Mouse (Mus musculus): ENCODE measurements around the gene Aim2.
"Not testable (repeated sequence)": the region's sequence is repeated elsewhere in the genome, so short reads cannot be mapped to it uniquely, and the experiment has no call there.

Gene Aim2

DNA sequence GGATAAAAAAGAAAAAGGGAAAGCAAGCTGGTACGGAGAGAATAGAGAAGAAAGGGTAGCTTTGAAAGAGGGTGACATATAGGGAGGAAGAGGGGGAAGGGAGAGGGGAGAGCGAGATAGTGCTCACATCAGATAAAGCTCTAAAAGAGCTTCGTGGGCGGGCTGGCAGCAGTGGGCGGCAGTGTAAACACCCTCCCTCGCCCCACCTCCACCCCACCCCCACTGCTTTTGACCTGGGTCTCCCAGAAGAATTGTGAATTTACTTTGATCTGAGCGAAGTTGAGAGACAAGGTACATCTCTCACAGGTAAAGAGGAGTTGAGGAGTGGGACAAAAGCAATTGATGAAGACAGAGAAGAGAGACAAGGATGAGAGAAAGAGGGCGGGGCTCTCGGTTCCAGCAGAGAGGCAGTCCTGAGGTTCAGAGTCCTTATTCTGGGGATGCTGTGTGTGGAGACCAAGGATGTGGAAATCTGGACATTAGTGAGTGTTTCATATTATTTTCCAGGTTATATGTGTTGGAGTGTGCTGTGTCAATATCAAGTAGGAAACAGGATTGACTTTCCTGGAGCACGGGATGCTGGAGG, at the start of gene Aim2:
Gene Aim2 (plus strand): TSS at position 508 of the 586 bp plus-strand sequence.
- DNase-seq: no peak

DNA sequence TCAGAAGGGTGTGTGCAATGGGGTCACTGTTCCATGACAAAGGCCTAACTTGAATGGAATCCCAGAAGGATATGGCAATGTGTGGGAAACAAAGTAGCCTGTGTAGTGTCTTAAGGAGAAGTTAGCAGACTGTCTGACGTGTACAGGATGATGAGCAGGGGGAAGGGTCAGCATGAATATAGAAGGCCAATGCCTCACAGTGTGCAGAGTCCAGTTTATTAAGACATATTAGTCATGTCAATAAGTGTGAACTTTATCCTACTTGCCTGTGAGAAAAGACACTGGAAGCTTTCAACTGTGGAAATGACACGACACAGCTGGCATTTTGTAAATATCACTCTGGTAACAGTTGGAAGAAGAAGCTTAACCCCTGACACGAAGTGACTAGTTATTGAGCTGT, 47.9 kb upstream of the Aim2 start:
- DNase-seq: not testable (repeated sequence)

DNA sequence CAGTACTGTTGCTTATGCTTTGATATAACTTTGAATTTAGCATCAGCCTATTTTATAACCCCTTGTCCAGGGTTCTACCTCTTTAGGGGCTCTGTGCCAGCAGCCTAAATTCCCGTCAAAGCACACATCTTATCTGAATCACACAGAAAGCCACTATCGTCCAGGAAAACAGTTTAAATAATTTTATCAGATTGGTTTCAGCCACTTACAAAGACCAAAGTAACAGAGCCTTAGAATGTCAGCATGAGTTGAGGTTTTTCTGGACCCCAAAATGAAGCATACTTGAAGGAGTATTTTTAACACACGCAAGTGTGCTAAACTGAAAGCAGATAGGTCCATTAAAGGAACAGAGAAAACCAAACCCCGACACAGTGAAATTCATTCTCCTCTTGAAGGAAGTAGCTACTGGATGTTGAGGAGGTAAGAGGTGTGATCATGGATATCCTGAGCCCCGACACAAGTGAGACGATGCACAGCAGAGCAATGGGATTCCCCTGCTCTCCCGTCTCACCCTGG, 37.1 kb upstream of the Aim2 start:
- DNase-seq: not testable (repeated sequence)

DNA sequence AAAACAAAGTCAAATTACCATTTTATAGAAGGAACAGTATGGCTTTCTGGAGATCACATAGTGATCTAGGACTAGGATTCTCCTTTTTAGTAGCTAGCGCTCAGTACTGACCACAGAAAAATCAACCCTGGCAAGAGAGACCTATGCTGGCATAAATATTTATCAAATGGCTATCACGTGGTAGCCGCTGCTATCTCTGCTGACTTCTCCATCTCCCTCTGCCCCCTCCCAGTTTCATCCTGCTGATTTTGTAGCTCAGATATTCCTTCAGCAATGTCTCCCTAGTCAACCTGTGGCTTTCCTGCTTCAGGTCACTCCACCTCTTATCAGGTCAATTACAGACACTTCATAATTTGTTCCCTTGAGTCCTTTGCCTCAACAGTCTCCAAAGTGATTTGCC, 35.0 kb upstream of the Aim2 start:
- no peak for DNase-seq

DNA sequence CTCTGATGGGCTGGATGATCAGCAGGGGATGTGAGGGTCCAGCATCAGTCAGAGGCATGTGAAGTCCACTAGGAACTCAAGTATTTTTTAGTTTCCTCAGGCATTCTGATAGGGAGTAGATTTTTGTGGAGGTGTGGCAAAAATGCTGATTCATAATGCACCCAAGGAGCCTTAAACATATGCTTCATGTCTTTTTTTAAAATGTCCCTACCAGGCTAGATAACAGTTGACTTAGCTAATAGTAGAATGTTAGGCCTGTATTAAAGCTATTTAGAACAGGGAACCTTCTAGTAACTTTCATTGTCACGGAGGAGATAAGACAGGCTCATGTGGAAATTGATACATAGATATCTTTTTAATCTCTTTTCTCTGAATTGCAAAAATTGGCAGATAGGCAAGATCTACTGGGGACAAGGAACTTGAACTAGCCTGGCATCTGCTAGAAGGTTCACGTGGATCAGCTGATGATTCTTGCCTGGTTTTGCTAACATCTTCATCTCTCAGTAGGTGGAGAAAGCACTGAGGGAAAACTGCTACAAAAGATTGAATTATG, 32.7 kb upstream of the Aim2 start:
- no peak for DNase-seq

DNA sequence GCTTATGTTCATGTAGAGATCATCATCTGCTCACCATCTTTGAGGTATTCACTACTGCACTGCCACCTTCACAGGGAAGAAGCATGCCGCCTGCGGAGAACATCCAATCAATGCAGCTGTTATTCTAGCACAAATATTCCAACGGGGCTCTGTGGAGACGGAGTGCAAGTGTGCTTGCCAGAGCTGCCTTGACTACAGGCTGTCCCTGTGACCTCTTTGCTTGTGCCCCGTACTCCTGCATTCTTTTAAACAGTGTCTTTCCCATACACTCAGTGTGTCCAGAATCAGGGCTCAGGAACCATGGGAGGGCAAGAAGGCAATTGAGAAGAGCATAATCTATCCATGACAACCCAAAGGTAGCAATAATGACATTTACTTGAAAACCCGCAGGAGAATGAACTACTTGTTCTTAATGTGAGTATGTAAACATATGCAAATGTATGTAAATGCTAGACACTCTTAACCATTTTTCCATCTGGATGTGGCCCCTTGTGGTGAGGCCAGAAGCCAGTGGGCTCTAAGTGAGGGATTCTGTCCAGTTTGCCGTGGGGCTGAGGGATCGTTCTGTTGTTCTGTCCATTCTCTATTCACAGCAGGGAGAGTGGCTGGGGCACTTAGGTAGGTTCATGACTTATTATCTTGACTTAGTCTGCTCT, 29.0 kb upstream of the Aim2 start:
- no peak for DNase-seq

DNA sequence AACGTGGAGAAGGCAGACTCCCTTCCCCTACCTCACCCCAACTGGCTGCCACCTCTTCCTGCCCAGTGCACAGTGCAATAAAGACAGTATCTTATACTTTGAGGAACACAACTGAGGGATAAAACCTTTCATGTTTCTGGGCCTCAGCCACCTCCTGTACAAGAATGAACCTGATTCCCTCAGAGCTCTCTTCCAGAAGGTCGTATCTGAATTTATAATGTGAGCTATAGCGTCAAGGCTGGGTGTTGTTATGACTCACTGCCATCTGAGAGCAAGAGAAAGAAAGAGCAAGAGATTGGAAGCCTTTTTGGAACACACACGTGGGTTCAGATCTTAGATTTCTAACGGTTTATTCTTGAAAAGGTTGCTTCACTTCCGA, 28.4 kb upstream of the Aim2 start:
- DNase-seq: no peak

DNA sequence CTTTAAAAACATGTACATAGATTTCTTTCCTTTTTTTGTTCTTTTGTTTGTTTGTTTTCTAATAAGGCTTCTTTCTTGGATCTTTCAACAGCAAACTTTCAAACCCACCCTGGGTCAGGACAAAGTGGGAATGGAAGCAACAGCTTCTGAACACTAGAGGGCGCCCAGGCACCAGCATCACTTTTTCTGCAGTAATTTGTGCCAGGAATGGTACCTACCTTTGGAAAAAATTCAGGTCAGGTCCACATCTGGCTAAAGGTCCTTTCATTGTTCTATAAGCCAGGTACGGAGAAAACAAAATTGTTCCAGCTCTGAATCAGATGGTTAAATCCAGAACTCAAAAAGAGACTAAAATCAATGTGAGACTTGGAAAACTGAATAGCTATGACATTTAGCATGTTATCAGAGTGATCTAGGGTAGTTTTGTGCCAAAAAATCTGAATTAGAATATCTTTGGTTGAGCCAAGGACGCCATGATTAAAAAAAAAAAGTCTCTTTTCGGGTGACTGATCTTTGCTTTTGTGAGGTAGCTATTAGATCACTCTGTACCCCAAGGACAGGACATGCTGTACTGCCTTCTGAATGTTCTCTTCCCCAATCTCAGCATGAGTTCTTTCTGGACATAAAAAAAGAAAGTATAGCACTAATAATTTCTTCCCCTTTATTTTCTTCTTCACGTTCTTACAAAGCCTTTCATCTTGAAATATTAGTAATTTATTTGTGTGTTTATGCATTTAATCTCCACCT, 26.7 kb upstream of the Aim2 start:
- peak; percentile 58 for DNase-seq

DNA sequence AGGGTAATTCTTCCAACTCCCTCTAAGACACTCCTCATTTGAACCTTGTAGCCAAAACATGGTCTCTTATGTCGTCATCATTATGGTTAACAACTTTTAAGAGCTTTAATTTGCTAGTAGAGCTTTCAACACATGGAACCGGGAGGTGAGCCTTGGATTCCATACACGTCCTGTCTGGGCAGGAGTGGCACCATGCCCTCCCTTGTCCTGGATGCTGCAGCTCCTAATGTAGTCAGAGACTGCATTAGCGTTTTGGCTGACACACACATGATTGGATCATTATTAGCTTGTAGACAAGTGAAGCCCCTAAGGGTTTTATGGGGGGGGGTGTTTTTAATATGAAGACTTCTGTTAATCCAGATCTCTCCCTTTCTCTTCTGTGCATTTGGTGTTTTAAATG, 25.7 kb upstream of the Aim2 start:
- DNase-seq: no peak

DNA sequence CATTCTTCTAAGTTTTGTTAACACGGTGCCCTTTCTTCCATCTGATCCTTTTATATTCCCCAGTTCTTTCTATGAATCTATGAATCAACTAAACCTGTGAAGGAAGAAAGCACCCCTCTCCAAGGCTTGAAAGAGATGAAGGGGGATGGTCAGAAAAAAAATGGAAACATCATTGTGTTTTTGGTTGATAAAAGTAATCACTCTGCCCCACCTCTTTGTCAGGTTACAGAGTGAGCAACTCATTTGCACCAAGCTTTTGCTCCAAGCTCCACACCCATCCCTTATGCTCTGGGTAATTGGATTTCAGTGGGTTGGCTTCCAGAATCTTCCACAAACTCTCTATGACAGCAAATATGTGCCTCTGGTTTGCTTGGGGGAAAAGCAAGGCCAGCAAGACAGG, 25.3 kb upstream of the Aim2 start:
- no peak for DNase-seq

DNA sequence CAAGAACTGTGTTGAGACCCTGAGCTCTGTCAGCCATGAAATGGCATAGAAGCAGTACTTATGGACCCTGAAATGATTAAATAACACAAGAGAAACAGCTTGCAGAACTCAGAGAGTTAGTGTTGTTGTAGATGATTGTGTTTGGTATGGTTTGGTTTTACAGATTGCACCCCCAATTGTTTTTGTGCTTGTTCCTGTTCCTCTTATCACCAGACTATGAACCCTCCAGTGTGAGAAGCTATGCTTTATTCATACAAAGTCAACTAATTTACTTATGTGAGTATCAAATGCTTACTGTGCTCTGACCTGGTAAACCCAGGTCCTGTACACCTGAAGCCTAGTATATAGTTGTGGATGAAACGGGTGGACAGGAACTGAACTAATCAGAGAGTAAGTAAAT, 24.1 kb upstream of the Aim2 start:
- no peak for DNase-seq

DNA sequence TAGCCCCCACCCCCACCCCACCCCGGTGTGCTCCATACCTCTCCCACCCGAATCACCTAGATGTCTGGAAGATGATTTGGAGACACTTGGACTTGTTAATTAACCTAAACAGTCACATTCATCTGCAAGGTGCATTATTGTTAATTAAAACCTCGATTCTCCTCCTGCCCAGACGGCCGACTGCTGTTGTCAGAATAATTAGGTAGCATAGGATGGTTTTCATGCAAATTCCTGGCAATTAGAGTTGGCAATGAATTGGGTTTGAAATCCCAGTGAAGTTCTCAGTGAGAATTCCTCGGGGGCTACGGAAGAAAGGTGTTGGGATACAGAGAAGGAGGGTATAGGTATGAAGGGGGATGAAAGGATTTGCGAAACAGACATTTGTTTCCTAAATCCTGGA, 22.2 kb upstream of the Aim2 start:
- DNase-seq: no peak

DNA sequence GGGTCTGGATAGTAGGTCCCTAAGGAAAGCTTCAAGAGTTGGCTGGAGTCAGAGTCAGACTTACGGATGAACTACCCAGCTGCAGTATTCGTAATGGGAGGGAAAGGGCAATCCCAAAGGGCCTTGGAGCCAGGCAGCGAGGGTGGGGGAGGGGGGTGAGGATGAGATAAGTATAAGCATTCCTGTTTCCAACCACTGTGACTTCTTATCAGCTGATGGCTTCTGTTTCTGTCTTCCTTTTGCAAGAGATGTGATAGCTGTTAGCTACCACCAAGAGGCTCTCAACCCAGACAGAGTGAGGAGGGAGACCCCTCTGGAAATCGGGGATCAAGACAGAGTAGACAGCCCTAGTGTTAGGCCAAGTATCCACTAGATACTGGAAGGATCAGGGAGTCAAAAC, 21.5 kb upstream of the Aim2 start:
- DNase-seq: no peak

DNA sequence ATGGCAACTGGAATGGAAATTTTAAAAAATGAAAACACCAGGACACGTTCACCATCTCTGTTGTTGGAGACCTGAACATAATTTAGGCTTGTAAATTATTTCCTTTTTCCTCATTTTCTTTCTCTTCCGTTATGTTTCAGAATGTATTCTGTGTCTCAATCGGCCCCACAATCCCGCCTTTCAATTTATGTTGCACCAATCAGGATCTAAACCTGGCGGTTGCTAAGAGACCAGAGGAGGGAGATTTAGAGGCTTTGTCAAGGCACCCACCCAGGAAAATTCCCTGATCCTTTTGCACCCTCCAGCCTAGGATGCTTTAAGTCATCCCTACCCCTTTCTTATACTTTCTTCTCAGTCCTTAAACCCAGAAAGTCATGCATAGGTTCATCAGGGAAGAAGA, 20.9 kb upstream of the Aim2 start:
- no peak for DNase-seq

DNA sequence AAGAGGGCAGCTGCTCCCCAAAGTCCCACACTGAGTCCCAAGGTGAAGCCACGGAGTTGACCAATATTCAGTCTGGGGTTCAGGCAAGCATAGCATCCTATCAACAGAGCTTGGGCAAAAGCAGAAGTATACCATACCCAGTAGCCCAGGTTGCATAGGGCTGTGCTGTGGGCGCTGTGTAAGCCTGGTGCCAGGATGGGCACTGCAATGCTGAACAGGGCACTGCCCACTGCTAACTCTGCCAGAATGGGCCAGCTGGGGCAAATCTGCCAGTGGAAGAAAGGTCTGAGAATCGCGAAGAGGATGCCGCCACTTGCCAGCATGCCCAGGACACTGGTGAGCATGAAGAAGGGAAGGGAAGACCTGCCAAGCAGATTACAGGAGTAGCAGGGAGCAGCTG, 18.3 kb upstream of the Aim2 start:
- DNase-seq: no peak

DNA sequence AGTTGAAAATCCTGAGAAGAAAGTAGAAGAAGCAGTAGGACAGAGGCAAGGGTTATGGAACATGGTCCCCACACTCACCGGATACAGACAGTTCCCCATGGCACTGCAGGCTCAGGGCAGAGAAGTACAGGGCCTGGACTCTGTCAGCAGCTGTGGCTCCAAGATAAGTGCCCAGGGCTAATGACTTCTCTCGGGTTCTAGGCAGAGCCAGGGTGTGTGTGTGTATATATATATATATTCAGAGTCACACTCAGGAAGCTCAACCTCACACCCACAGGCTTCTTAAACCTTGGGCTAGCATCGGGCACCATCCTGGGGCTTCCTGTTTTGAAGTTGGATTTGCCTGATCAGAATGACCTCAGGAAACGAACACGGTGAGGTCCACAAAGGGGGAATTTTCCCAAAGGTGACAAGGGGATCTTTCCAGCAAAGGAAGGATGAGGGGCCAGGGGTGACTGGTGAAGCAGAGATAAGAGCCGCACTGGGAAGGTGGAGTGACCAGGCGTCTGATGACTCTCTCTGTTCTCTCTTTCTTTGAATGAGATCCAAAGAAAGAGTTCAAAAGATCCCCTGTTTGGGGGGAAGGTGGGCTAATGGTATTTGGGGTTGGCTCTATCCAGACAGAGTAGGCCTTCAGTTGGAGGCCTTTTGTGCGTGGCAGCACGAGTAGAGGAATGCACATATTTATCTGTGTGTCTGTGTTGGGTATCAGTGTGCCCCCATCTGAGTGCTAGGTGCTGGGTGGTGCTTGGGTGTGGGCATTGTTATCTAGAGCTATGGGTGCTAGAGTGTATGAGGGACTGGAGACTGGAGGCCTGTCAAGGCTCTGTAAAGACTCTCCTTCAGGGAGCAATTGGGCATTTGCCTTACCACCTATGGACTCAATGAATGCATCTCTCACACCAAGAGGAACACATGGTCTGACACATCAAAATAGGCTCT, 17.1 kb upstream of the Aim2 start, which contains the start of gene Ackr1:
Gene Ackr1 (minus strand): TSS at position 439 of the 942 bp plus-strand sequence.
- DNase-seq: no peak

DNA sequence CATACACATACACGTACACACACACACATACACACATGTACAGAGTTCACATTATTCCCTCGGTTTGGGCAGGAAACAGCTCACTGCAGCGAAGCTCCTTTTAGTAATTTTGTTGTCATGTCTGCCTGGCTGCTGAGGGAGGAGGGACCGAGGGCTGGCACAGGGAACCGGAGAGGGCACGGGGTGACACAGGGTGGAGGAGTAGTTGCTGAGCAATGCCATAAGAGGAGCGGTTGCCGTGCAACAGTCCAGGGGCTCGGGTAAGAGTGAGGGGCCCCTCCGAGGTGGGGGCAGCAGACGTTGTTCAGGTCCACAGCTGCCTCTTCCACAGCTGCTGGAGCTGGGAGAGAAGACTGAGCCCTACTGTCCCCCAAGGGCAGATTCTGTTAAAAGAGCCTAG, 14.8 kb upstream of the Aim2 start:
- no peak for DNase-seq

DNA sequence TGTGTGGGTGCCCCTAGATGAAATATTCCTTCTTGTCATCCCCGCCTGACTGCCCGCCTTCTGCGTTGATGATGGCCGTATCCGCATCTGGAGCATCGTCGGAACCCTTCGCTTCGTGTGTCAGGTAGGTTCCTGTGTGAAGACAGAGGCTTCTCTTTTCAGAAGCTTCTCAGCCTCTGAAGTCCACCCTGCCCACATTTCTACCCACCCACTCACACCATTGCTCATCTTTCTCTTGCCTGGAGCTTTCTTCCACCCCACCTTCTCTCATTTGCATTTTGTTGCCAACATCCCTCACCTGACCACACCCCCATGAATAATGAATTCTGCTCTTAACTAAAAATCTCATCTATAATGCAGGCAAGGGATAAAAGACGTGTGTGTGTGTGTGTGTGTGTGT, 13.7 kb upstream of the Aim2 start:
- DNase-seq: no peak

DNA sequence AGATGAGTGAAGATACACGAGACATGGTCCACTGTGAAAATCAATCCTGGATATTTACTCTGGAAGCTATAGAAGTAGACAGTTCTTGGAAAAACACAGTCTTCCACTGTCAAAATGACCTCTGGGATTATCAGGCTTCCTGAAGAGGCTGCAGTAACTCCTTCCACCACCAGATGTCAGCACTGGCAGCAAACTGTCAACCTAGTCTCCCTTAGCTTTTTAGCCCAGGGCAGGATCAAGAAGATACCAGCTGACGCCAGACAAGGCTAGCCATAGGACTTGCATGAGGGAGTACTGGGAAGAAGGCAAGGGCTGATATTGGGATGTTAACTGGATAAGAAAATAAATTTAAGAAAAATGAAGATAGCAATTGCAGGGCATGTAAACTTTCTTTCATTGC, 11.1 kb upstream of the Aim2 start:
- DNase-seq: peak; percentile 73

DNA sequence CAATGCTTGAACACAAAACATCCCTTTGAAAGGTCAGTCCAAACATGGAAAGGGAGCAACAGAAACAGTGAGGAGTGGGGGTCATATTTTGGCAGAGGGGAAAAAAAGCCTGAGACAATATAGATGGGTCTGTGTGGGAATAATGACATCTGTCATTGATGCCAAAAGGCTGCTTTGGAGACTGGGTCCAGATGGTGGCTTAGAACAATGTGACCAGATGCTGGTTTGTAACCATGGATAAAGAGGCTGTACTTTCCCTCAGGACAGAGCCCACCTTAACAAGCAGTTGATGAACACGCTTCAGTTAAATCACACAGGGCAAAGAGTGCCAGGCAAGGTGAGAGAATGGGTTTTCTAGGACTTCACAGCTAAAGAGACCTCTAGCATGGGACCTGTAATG, 8.3 kb upstream of the Aim2 start:
- DNase-seq: no peak

DNA sequence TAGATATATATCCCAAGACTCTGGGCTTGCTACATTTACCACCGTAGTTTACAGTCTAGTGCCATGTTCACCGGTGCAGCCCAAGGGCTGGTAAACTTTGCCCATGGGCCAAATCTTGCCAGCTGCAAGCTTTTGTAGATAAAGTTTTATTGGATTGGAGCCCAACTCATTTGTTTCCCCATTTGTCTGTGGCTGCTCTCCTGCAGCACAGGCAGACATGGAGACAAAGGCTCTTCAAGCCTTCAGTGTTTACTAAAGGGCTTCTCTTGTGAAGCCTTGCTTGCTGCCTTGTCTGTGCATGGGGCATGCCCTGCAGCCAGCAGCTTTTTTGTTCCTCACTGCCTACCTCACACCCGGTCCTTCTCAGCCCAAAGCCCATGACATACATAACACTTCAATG, 6.7 kb upstream of the Aim2 start:
- DNase-seq: no peak

DNA sequence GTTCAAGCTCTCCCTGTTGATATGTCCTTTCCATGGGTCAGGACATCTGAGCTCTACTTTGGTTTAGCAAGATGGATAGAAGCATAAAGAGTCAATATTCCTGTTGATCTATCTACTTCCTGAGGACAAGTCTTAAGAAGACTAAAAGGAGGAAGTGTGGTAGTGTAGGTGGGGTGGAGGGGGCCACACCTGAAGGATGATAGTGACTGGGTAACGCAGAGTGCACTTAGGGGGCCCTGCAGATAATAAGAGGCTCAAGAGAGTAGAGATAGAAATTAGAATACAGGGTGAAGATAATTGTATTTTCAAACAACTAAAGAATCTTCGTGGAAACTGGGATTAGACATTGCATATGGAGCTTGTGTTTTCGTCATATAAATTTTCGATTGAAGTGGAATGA, 5.6 kb upstream of the Aim2 start:
- DNase-seq: no peak

DNA sequence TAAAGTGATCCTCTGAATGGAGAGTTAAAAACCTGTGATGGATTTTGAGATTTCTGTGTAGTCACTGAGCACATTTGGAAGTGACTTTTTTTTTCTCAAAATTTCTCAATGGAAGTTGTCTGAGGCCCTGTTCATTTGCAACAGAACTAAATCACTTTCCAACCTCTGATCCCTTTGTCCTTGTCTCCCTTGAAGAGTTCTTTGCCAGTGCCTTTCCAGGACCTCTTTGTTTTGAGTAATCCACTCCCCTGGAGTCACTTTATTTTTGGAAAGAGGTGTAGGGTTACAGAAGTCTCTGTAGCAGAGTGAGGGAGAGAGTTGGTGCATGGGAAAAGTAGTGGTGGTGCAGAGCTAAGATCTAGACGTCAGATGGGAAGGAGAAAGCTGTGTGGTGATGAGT, 2.2 kb upstream of the Aim2 start:
- DNase-seq: no peak

Measured in cerebellum, adult 11 months (tissue).